ENCODE assay signal across 17 mouse cellular contexts in the genomic region with DNA sequence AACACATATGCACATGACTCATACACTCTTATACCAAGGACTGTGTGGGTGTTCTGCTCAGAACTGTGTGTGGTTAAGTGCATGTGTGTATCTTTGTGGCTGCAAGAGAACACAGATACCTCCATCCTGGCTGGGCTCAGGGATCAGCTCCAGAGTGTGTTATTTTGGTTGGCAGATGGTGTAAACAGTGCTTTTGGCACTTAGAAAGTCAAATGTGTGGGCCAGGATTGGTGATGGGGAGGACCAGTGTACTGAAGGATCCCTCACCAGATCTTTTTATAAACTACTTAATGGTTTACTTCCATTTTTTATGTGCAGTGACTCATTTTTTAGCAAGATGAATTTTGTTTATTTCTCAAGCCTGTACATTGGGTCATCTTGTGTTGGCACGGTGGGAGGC. TPM values are rescaled to one million over a fixed set of nuclear protein-coding genes. Genes with fewer than 3 reads are reported as not detected.
"Had no signal": no experiment of that assay in that cellular context is flagged by ENCODE, and none has a peak within 500 bp of the region (broad histone marks: within the 10 kb centered on the region; RNA-seq: fewer than 3 reads in every experiment).

No protein-coding gene starts in this region.

- H3K9ac ChIP-seq: kidney, embryonic 15.5 days; limb, embryonic 15.5 days; liver, embryonic 12.5 days; lung, embryonic 14.5 days; midbrain, embryonic 12.5 days; neural tube, embryonic 15.5 days had no signal

- H3K4me1 ChIP-seq: kidney, embryonic 15.5 days; midbrain, embryonic 12.5 days; neural tube, embryonic 15.5 days had no signal

- ATAC-seq: liver, embryonic 12.5 days had no signal

- H3K36me3 ChIP-seq: kidney, embryonic 15.5 days; limb, embryonic 15.5 days; liver, embryonic 12.5 days; midbrain, embryonic 12.5 days; neural tube, embryonic 15.5 days had no signal

- H3K4me2 ChIP-seq: kidney, embryonic 15.5 days; limb, embryonic 15.5 days; liver, embryonic 12.5 days; lung, embryonic 14.5 days; midbrain, embryonic 12.5 days; neural tube, embryonic 15.5 days had no signal

- H3K27ac ChIP-seq: kidney, embryonic 15.5 days; limb, embryonic 15.5 days; liver, embryonic 12.5 days; midbrain, embryonic 12.5 days; neural tube, embryonic 15.5 days; stomach, postnatal 0 days had no signal

- H3K4me3 ChIP-seq: kidney, embryonic 15.5 days; limb, embryonic 15.5 days; liver, embryonic 12.5 days; midbrain, embryonic 12.5 days; myocyte; neural tube, embryonic 15.5 days had no signal

- H3K9me3 ChIP-seq: kidney, embryonic 15.5 days; limb, embryonic 15.5 days; liver, embryonic 12.5 days; neural tube, embryonic 15.5 days had no signal

- H3K27me3 ChIP-seq: kidney, embryonic 15.5 days; limb, embryonic 15.5 days; liver, embryonic 12.5 days; midbrain, embryonic 12.5 days; neural tube, embryonic 15.5 days had no signal

- DNase-seq: kidney, postnatal 14 days; layer of hippocampus, postnatal 36 days; lung, embryonic 14.5 days; right cerebral cortex, adult 18-20 months; thymus, adult 18-20 months; thymus, postnatal 14 days had no signal

RNA-seq across cellular contexts. Expression of a gene that starts 26.2 kb away (rescaled TPM):
- polyA plus RNA-seq: kidney, embryonic 15.5 days; large intestine, adult 2 months; liver, embryonic 12.5 days; liver, embryonic 16.5 days; lung, embryonic 14.5 days; midbrain, embryonic 12.5 days; midbrain, postnatal 0 days; myocyte; neural tube, embryonic 11.5 days; neural tube, embryonic 15.5 days; stomach, postnatal 0 days had no signal
